Mouse (Mus musculus) myocyte (in vitro differentiated cells): ENCODE results near the gene Epp13.

Experiments used
- CEBPB ChIP-seq: IDR thresholded peaks from 2 replicates; pipeline ENCODE4 v1.6.1; 2011; ENCODE audit warnings: mild to moderate bottlenecking, moderate library complexity; ENCODE audit not compliant: poor library complexity, insufficient read depth, severe bottlenecking
- E2F4 ChIP-seq: IDR thresholded peaks from one replicate; pipeline ENCODE4 v1.6.1; 2011; ENCODE audit warnings: mild to moderate bottlenecking, control low read depth, moderate library complexity; ENCODE audit not compliant: insufficient read depth
- MAX ChIP-seq: IDR thresholded peaks from one replicate; pipeline ENCODE4 v1.6.1; 2011; ENCODE audit warnings: low read depth, mild to moderate bottlenecking, control low read depth
- MYOD1 ChIP-seq, 3 experiments: IDR thresholded peaks; one replicate each; pipeline ENCODE4 v1.6.1; 2011; ENCODE audit warnings: control low read depth in 2 of 3, low read depth in 2 of 3, mild to moderate bottlenecking in 2 of 3, moderate library complexity in 1 of 3; ENCODE audit not compliant: insufficient read length in 2 of 3, control insufficient read depth in 1 of 3
- MYOG ChIP-seq, 3 experiments: IDR thresholded peaks; one replicate each; pipeline ENCODE4 v1.6.1; 2011; ENCODE audit warnings: control low read depth in 2 of 3, low read depth in 2 of 3, mild to moderate bottlenecking in 2 of 3; ENCODE audit not compliant: insufficient read length in 2 of 3, control insufficient read depth in 1 of 3, insufficient read depth in 1 of 3
- POLR2A ChIP-seq: IDR thresholded peaks from one replicate; pipeline ENCODE4 v1.6.1; 2011; ENCODE audit warnings: low read depth, mild to moderate bottlenecking, control low read depth, moderate library complexity; ENCODE audit not compliant: insufficient read length
- POLR2AphosphoS2 ChIP-seq: IDR thresholded peaks from one replicate; pipeline ENCODE4 v1.6.1; 2011; ENCODE audit warnings: low read depth, control low read depth; ENCODE audit not compliant: insufficient read length
- SRF ChIP-seq: IDR thresholded peaks from one replicate; pipeline ENCODE4 v1.6.1; 2011; ENCODE audit warnings: low read depth; ENCODE audit not compliant: control insufficient read depth, insufficient read length
- TCF12 ChIP-seq: IDR thresholded peaks from one replicate; pipeline ENCODE4 v1.6.1; 2011; ENCODE audit warnings: mild to moderate bottlenecking, control low read depth; ENCODE audit not compliant: poor library complexity, insufficient read depth, severe bottlenecking
- TCF3 ChIP-seq: IDR thresholded peaks from one replicate; pipeline ENCODE4 v1.6.1; 2011; ENCODE audit warnings: low read depth, control low read depth; ENCODE audit not compliant: insufficient read length
- USF1 ChIP-seq: IDR thresholded peaks from one replicate; pipeline ENCODE4 v1.6.1; 2011; ENCODE audit warnings: low read depth, mild to moderate bottlenecking, control low read depth, moderate library complexity

- TF ChIP-seq CEBPB (no peak), E2F4 (no peak), POLR2AphosphoS2 (no peak), MAX (no peak), POLR2A (no peak), MYOD1 (IDR thresholded peaks at IDR 0.05; ENCODE audit: control insufficient read depth in 1 of 3, insufficient read length in 2 of 3, low read depth in 2 of 3) (no peak), TCF12 (no peak), USF1 (no peak), MYOG (IDR thresholded peaks at IDR 0.05; ENCODE audit: control insufficient read depth in 1 of 3, insufficient read depth in 1 of 3, insufficient read length in 2 of 3, low read depth in 2 of 3) (no peak), SRF (no peak), TCF3 (no peak)
Measured at GRCm38 (mm10) chr7:6277906-6278305, 25.4 kb downstream of the Epp13 start.
